Mouse (Mus musculus) granulocyte monocyte progenitor cell, adult 5-6 weeks (primary cell): ENCODE data around the gene Igf2bp3. TPM values are rescaled to one million over a fixed set of nuclear protein-coding genes. Genes with fewer than 3 reads are reported as not detected.

Experiments used
- ATAC-seq: replicated peaks from 2 replicates; pipeline ENCODE4 v1.8.0; 2016; ENCODE audit warnings: mild to moderate bottlenecking, moderate TSS enrichment, inconsistent platforms; ENCODE audit not compliant: poor library complexity, severe bottlenecking
- total RNA-seq, 2 experiments: library from RNA; stranded (forward) in 1 of 2; stranded (reverse) in 1 of 2; fragments of 200-712, 200-1000 nt in 1 of 2; fragments of >200 nt in 1 of 2; fragmentation: Nextera tagmentation in 1 of 2; gene quantifications; 2 replicates each; pipeline ENCODE4 v1.2.3; 2014 to 2017

The Igf2bp3 gene
- total RNA-seq, 2 experiments from 2014 or later: under 0.01 TPM; not detected in 1

DNA sequence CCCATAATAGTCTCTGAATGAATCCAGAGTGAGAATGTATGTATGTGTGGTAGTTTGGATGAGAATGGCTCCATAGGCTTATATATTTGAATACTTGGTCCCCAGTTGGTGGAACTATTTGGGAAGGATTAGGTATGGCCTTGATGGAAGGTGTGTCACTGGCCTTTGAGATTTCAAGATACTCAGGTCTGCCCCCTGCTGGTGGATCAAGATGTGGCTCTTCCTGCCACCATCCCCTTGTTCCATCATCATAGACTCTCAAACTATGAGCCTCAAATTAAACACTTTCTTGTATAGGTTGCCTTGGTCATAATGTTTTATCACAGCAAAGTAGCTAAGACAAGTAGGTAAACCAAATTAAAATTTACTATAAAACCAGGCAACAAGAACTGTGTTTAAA is 25.4 kb downstream of the Igf2bp3 start:
- no peak for ATAC-seq

- no peak for ATAC-seq
Observed at GRCm38 (mm10) chr6:49187299-49187698, 27.5 kb downstream of the Igf2bp3 start.

- ATAC-seq: peak; percentile 79
Observed at GRCm38 (mm10) chr6:49176018-49176417, 38.7 kb downstream of the Igf2bp3 start.

- no peak for ATAC-seq
Observed at GRCm38 (mm10) chr6:49174616-49175015, 40.1 kb downstream of the Igf2bp3 start.

GRCm38 (mm10) chr6:49173674-49174073 is 41.1 kb downstream of the Igf2bp3 start:
- no peak for ATAC-seq

DNA sequence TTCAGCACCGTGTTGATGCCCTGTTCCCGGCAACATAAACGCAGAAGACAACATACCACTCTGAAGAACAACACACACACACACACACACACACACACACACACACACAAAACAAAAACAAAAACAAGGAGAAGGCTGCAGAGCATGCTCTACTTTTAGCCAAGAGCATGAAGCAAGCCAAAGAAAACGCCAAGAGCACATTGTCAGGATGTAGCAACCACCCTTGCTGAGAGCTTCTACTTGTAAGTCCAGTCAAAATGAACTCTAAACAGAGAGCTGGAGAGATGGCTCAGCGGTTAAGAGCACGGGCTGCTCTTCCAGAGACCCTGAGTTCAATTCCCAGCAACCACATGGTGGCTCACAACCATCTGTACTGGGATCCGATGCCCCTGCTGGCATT is 41.5 kb downstream of the Igf2bp3 start:
- no peak for ATAC-seq

DNA sequence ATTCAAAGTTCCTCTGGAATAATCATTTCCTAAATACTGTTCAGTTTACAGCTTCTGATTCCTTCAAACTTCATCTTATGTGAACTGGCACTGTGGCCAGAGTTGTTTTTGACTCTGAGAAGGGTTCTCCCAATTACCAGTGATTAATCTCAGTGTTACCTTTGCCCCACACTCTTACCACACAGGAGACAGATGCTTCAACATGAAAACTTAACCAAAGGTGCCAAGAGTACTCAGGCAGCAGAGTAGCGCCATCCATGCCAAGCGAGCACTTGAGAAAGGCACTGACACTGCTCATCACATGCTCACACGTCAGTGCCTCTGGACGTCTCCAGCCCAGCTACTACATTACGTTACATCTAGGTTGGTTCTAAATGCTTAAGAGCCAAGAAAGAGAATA is 43.5 kb downstream of the Igf2bp3 start:
- no peak for ATAC-seq

GRCm38 (mm10) chr6:49168648-49169047 is 46.1 kb downstream of the Igf2bp3 start:
- no peak for ATAC-seq

GRCm38 (mm10) chr6:49167406-49167805 is 47.4 kb downstream of the Igf2bp3 start:
- no peak for ATAC-seq

DNA sequence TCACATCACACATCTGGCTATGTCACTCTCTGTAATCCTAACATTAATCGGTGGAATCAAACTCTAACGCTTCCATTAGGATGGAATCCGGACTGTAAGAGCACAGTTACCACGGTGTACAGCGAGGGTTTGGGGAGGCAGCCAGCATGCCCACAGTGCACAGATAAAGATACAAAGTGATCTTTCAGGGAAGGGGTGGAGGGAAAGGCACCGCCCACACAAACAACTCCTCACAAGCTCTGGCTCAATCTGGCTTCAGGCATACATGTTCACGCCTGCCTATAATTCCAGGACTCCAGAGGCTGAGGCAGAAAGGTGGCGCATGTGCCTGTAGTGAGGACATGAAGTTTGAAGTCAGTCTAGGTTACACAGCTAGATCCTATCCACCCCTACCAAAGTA is 48.4 kb downstream of the Igf2bp3 start:
- no peak for ATAC-seq

DNA sequence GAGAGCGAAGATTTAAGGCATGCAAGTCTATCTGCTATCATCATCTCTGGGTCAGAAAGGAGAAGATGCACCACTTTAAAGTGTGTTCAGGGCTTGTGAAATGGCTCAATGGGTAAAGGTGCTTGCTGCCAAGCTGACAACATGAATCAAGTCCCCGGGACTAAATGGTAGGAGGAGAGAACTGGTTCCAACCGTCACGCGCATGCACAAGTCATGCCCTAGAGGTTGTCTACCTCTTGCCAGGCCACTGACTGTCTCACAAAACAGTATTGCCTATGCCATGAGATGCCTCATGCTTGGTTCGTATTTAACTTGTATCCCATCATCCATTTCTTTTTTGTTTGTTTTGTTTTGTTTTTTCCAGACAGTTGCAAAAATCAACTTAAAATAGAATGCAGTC is 48.9 kb downstream of the Igf2bp3 start:
- ATAC-seq: no peak

- ATAC-seq: no peak
Observed at GRCm38 (mm10) chr6:49165101-49165500, 49.7 kb downstream of the Igf2bp3 start.

DNA sequence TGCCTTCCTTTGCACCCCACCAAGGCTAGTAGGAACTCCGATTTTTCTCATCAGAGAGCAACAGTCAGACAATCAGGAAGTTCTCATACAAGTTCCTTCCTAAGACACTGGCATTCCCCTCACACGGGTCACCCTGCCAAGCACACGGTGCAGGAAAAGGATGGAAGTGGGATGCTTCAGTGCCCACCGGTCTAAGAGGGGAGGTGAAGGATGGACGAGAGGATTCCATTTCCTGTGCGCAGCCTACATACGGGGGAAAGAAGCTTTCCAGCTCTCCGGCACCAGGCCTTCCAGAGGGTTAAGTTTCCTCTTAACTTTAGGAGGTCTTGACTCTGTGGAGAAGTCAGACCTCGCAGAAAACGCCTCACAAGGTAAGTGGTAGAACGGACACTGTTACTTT is 50.1 kb downstream of the Igf2bp3 start:
- no peak for ATAC-seq

DNA sequence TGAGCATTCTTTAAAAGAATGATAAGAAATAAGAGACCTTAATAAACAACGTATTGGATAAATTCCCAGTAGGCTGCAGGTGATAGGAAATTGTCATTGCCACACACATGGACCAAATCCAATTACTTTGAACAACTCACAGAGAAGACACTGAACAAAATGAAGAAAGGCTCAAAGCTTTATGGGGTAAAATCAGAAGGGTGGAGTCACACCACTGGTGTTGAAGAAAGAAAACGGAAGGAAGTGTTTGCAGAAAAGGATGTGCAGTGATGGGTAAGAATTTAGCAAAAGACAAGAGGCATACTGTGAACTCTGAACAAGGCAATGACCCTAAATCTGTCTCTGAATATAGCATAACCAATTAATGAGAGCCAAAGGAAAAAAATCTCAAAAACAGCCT is 54.8 kb downstream of the Igf2bp3 start:
- ATAC-seq: no peak

- ATAC-seq: no peak
Observed at GRCm38 (mm10) chr6:49156826-49157175, 58.0 kb downstream of the Igf2bp3 start.

DNA sequence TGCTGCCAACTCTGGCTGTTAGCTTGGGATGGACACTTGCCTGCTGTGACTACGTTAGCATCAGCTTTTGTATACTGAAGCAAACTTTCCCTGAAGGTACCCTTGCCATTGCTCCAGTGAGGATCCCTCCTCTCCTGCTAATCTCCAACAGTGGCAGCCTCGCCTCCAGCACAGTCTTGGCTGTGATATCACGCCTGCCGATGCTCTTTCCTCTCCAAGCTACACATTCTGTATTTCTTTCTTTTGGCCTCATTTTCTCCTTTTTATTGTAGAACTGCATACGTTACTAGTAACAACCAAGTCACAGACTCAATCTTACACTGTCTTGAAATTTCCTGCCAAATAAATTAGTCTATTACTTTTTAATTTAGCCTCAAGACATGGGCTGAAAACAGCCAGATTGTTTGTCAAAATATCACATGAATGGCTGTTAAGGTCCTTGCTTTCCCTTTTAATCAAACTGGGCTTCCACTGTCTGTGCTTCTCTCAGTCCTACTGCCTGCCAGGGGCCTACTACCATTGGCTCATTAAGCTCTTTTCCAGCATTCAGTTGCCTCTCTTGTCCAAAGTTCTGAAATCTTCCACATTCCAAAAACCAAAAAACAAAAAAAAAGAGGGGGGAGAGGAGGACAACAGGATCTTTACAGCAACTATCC is 58.5 kb downstream of the Igf2bp3 start:
- no peak for ATAC-seq

DNA sequence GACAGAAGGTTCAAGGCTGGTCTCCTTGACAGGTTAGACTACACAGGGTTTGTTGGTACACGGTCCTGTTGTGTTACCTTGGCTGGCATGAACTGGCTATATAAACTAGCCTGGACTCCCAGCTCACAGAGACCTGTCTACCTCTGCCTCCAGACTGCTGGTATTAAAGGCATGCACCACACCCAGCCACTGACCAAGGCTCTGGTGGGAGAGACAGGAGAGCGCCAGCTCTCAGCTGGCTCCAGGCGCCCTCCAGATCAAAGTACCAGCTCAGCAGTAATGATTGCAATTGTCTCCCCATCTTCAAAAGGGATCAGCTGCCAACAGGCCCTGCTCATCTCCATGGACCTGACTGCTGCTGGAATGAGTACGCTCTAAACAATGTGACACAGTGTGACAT is 63.3 kb downstream of the Igf2bp3 start:
- ATAC-seq: no peak

GRCm38 (mm10) chr6:49150349-49151229 is 64.2 kb downstream of the Igf2bp3 start:
- ATAC-seq: no peak

GRCm38 (mm10) chr6:49149202-49149930 is 65.4 kb downstream of the Igf2bp3 start:
- no peak for ATAC-seq

DNA sequence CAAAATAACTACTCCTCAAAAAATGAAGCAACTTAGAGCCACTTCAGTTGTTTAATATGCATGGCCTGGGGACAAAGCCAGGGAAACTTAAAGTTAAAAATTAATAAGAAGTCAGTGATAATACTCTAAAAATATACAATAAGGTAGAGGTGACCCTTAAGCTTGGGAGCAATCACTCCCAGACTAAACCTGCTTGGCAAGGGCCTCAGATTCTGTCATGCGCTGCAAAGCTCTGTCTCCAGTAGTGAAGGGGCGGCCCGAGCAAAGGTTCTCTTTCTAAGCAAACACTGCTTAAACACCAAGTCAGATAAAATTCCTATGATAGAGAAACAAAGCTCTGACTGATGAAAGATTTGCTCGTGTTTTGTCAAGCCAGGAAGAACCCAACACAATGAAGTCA is 66.0 kb downstream of the Igf2bp3 start:
- ATAC-seq: no peak

GRCm38 (mm10) chr6:49148368-49148767 is 66.4 kb downstream of the Igf2bp3 start:
- no peak for ATAC-seq
